Mouse (Mus musculus) neural tube, embryonic 13.5 days (tissue): ENCODE measurements around the gene Fam89a. TPM values are rescaled to one million over a fixed set of nuclear protein-coding genes. Genes with fewer than 3 reads are reported as not detected.

Experiments
- ATAC-seq: fragments of 200-750 bp; cut with Nextera tagmentation; 2 replicates; pipeline ENCODE4 v1.8.0; 2017; ENCODE audit warnings: low read depth, mild to moderate bottlenecking, moderate TSS enrichment, moderate library complexity
- H3K27ac ChIP-seq: fragments of 300-500 bp; sonication (generic); replicated peaks from 2 replicates; pipeline ENCODE4 v1.5.1; 2015; ENCODE audit warnings: moderate library complexity, mild to moderate bottlenecking, inconsistent platforms
- H3K27me3 ChIP-seq: fragments of 300-500 bp; sonication (generic); 2 replicates; pipeline ENCODE4 v1.6.1; 2015; ENCODE audit warnings: mild to moderate bottlenecking, inconsistent platforms
- H3K36me3 ChIP-seq: fragments of 300-500 bp; sonication (generic); 2 replicates; pipeline ENCODE4 v1.6.1; 2015; ENCODE audit warnings: mild to moderate bottlenecking, inconsistent platforms
- H3K4me1 ChIP-seq: fragments of 300-500 bp; sonication (generic); replicated peaks from 2 replicates; pipeline ENCODE4 v1.6.1; 2015; ENCODE audit warnings: inconsistent platforms
- H3K4me2 ChIP-seq: fragments of 300-500 bp; sonication (generic); 2 replicates; pipeline ENCODE4 v1.6.1; 2015; ENCODE audit warnings: inconsistent platforms, mild to moderate bottlenecking, moderate library complexity
- H3K4me3 ChIP-seq: fragments of 300-500 bp; sonication (generic); 2 replicates; pipeline ENCODE4 v1.5.1; 2015; ENCODE audit warnings: mild to moderate bottlenecking, inconsistent platforms
- H3K9ac ChIP-seq: fragments of 300-500 bp; sonication (generic); 2 replicates; pipeline ENCODE4 v1.6.1; 2015; ENCODE audit warnings: moderate library complexity, mild to moderate bottlenecking, inconsistent platforms
- H3K9me3 ChIP-seq: fragments of 300-500 bp; sonication (generic); 2 replicates; pipeline ENCODE4 v1.6.1; 2016; ENCODE audit warnings: inconsistent platforms
- WGBS: fragments of 180-500 bp; shearing (Covaris S2); methylation state at CpG from one replicate; pipeline ENCODE4 v1.1.7; 2015; 5-methylcytosine and 5-hydroxymethylcytosine counted together
- polyA plus RNA-seq: library from polyadenylated mRNA; unstranded; fragments of >200 nt; fragmentation: Nextera tagmentation; extraction: Ambion mirVana; gene quantifications from 2 replicates; pipeline ENCODE4 v1.2.1, GENCODE M21; 2015

The Fam89a gene
- polyA plus RNA-seq, 1 experiment from 2014 or later: 15.9 TPM

DNA sequence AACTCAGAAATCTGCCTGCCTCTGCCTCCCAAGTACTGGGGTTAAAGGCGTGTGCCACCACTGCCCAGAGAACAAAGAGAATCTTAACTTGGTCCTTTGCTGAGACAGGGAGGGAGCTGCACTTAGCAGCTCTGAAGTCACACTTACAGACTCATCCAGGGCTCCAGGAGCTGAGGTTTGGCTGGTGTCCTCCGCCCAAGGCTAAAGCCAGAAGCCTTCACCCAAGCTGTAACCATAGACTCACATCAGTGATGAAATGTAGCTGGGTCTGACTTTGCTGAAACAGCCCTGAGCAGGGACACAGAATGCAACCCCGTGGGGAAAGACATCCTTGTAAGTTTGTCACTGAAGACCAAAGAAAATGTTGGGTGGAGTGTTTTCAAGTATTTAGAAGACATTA is 30.8 kb upstream of the Fam89a start:
- no peak for ATAC-seq
- Histone ChIP-seq H3K27ac (no peak overlapping the region), H3K4me1 (peaks cover 19% of the 10 kb centered on the region), H3K36me3 (no peaks in the 10 kb centered on the region), H3K9ac (no peak overlapping the region), H3K4me2 (no peak overlapping the region), H3K9me3 (no peaks in the 10 kb centered on the region), H3K27me3 (no peaks in the 10 kb centered on the region), H3K4me3 (no peak overlapping the region)
- WGBS: 81% methylated on average over 3 of the region's 3 CpGs

DNA sequence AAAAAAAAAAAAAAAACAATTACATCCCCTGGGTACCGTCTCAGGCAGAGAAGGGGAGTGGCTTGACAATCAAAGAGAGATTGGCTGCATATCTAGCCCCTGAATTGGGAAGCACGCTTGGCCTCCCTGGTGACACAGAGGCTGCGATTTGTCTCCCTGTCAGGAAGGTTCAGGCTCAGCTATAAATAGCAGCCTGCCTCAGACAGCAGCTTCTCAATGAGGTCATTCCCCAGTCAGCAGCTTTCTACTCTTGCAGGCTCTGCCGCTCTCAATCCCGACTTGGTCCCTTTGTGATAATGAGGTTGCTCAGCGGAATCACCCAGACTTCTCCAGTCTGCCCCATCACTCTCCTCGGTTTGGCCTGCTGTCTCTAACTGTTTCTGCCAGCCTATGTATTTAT is 28.6 kb upstream of the Fam89a start:
- peak overlapping the region; percentile 52 for H3K9ac ChIP-seq
- no peaks in the 10 kb centered on the region for H3K36me3 ChIP-seq
- peak; percentile 73 for ATAC-seq
- no peaks in the 10 kb centered on the region for H3K27me3 ChIP-seq
- no peaks in the 10 kb centered on the region for H3K9me3 ChIP-seq
- no peak overlapping the region for H3K4me3 ChIP-seq
- H3K4me2 ChIP-seq: peak overlapping the region; percentile 21
- WGBS: 3% methylated on average over 7 of the region's 7 CpGs
- H3K4me1 ChIP-seq: peaks cover 22% of the 10 kb centered on the region
- H3K27ac ChIP-seq: peak overlapping the region; percentile 81

DNA sequence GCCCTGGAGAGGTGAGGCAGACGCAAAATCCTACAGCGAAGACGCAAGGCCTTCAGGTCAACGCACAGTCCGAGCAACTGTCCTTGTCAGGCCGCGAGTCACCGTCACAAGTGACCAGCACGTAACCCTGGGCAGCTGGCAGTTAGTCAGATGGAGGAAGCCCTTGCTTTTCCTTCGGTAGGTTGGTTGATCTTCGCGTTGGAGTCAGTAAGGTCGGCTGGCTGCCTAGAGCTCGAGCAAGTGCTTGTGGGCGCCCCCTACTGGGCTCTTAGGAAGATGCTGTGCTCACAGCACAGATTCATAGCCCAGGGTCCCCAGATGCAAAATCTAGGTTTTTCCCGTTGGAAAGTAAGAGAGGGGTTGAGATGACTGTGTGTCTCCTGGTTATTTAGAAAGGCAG is 24.1 kb upstream of the Fam89a start:
- Histone ChIP-seq H3K9me3 (no peaks in the 10 kb centered on the region), H3K9ac (peak overlapping the region; percentile 46; the same call in 1 of the 2 replicates), H3K27me3 (peaks cover 6% of the 10 kb centered on the region; the same call in 1 of the 2 replicates), H3K4me1 (peaks cover 9% of the 10 kb centered on the region), H3K4me3 (no peak overlapping the region), H3K27ac (no peak overlapping the region), H3K36me3 (no peaks in the 10 kb centered on the region), H3K4me2 (peak overlapping the region; percentile 39)
- no peak for ATAC-seq
- WGBS: 15% methylated on average over 16 of the region's 16 CpGs

DNA sequence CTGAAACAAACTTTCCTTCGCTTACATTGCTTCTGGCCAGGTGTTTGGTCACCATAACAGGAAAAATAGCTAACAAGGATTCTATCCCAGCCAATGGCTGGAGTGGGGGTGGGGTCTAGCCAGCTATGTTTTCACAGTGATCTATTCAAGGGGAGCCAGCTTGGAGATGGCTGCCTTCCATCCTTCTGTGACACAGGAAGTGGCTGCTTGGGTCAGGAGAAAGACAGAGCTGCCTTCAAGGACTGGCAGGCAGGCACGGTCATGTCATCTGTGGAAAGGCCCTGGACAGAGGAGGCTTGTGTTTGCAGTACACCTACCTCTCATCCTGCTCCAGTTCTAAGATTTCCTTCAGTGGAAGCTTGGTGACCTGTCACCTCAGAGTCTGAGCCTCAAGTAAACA is 20.8 kb upstream of the Fam89a start:
- no peak for ATAC-seq
- H3K27ac ChIP-seq: no peak overlapping the region
- no peaks in the 10 kb centered on the region for H3K9me3 ChIP-seq
- 77% methylated on average over 2 of the region's 2 CpGs for WGBS
- H3K9ac ChIP-seq: no peak overlapping the region
- 0 out of 2 replicates have a peak, but pooled peaks cover 2% of the 10 kb centered on the region for H3K4me1 ChIP-seq
- no peak overlapping the region for H3K4me3 ChIP-seq
- no peaks in the 10 kb centered on the region for H3K36me3 ChIP-seq
- no peak overlapping the region for H3K4me2 ChIP-seq
- peaks cover 6% of the 10 kb centered on the region; the same call in 1 of the 2 replicates for H3K27me3 ChIP-seq

DNA sequence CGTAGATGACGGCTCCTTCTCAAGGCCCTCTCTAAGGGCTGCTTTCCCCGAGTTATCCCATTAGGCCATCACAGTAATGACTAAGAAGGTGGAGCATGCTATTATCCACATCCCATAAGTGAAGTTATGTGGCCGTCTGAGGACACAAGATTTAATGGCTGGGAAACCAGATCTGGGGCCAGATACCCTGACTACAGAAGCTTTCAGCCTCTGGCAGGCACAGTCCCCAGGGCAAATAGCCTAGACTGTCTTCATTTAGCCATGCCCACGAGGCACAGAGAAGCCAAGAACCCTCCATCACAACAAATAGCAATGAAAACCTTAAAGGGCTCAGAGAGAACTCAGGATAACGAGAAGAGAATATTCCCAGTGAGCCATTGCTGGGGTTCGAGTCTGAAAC is 11.4 kb upstream of the Fam89a start:
- Histone ChIP-seq H3K4me3 (no peak overlapping the region), H3K27ac (0 out of 2 replicates have a peak overlapping the region, but pooled peaks have one; percentile 33), H3K4me1 (no peaks in the 10 kb centered on the region), H3K36me3 (no peaks in the 10 kb centered on the region), H3K9me3 (no peaks in the 10 kb centered on the region), H3K27me3 (no peaks in the 10 kb centered on the region), H3K4me2 (no peak overlapping the region), H3K9ac (no peak overlapping the region)
- no peak for ATAC-seq
- 55% methylated on average over 7 of the region's 7 CpGs for WGBS

DNA sequence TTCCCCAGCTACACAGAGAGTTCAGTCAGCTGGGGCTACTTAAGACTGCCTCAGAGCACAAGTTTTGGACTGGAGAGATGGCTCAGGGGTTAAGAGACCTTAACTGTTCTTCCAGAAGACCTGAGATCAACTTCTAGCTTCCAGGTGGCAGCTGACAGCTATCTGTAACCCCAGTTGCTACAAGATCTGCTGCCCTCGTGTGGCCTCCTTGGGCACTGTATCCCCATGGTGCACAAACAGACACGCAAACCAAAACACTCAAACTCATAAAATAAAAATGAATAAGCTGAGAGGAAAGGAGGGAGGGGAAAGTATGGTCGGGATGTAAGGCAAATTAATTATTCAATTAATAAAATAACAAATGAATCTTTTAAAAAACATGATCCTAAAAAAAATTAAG is 6.9 kb upstream of the Fam89a start:
- no peak for ATAC-seq
- H3K9me3 ChIP-seq: no peaks in the 10 kb centered on the region
- H3K36me3 ChIP-seq: no peaks in the 10 kb centered on the region
- H3K4me2 ChIP-seq: no peak overlapping the region
- WGBS: 42% methylated on average over 3 of the region's 3 CpGs
- no peak overlapping the region for H3K27ac ChIP-seq
- H3K4me3 ChIP-seq: no peak overlapping the region
- H3K9ac ChIP-seq: no peak overlapping the region
- peaks cover 15% of the 10 kb centered on the region; the same call in 1 of the 2 replicates for H3K27me3 ChIP-seq
- peaks cover 9% of the 10 kb centered on the region; the same call in 1 of the 2 replicates for H3K4me1 ChIP-seq

DNA sequence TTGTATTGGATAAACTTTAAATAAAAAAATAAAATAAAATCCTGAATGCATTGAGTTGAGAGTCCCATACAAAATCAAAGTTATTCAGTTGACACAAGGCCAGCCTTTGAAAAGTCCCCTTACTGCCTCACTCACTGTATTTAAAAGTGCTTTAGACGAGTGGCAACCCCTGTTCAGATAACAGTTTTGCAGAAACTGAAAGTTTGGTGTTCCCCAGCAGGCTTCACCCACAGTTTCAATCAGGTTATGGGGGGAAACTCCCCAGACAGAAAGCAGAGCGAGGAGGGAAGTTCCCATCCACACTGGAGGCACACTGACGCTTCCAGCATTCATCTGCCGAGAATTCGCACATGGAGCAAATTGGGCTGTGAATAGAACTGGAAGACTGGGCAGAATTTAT is 5.0 kb upstream of the Fam89a start:
- H3K4me2 ChIP-seq: no peak overlapping the region
- no peak for ATAC-seq
- H3K9ac ChIP-seq: no peak overlapping the region

DNA sequence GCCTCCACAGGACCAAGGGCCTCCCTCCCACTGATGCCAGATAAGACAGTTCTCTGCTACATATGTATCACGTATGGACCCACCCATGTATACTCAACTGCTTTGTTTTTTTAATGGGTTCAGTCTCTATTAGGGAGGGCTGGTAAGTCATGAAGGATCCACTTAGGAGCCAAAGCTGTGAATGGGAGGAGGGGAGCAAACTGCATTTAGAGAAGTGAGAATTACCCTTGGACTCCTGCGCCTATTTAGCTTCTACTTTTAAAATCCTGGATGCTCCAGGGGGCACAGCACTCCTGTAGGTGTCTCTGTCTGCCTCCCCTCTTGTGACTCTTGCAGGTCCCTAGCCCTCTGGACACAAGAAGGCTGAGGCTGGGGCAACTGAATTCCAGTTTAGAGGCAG is 4.5 kb upstream of the Fam89a start:
- H3K36me3 ChIP-seq: no peaks in the 10 kb centered on the region
- no peaks in the 10 kb centered on the region for H3K9me3 ChIP-seq
- 62% methylated on average over 2 of the region's 2 CpGs for WGBS

More for the DNA sequence above, 5.0 kb upstream of the Fam89a start:
- Histone ChIP-seq H3K27me3 (peaks cover 34% of the 10 kb centered on the region), H3K36me3 (no peaks in the 10 kb centered on the region), H3K27ac (no peak overlapping the region), H3K9me3 (no peaks in the 10 kb centered on the region), H3K4me1 (peaks cover 16% of the 10 kb centered on the region), H3K4me3 (no peak overlapping the region)
- 73% methylated on average over 5 of the region's 5 CpGs for WGBS

DNA sequence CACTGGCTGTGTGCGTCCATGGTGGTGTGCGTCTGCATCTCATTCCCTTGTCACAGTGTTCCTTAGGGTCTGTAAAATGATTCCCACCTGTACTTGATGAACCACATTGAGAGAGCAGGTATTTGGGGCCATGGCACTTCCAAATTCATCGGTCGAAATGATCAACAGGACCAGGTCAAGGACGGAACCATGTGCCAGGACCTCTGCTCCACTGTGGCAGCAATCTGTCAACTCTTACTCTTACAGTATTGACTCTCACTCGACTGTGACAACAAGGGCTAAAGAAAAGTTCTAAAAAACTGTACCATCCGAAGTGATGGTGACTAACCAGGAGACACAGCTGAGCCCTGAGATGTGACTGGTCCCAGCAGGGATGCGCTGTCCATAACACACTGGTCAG is 3.8 kb upstream of the Fam89a start:
- Histone ChIP-seq H3K9ac (no peak overlapping the region), H3K36me3 (no peaks in the 10 kb centered on the region), H3K4me1 (peaks cover 27% of the 10 kb centered on the region), H3K27ac (no peak overlapping the region), H3K27me3 (peaks cover 45% of the 10 kb centered on the region), H3K4me3 (no peak overlapping the region), H3K4me2 (no peak overlapping the region), H3K9me3 (no peaks in the 10 kb centered on the region)
- WGBS: 89% methylated on average over 8 of the region's 8 CpGs
- no peak for ATAC-seq

More for the DNA sequence above, 4.5 kb upstream of the Fam89a start:
- H3K4me3 ChIP-seq: no peak overlapping the region
- H3K27ac ChIP-seq: no peak overlapping the region
- peaks cover 39% of the 10 kb centered on the region for H3K27me3 ChIP-seq
- H3K4me2 ChIP-seq: no peak overlapping the region
- ATAC-seq: no peak
- peaks cover 20% of the 10 kb centered on the region for H3K4me1 ChIP-seq
- no peak overlapping the region for H3K9ac ChIP-seq

DNA sequence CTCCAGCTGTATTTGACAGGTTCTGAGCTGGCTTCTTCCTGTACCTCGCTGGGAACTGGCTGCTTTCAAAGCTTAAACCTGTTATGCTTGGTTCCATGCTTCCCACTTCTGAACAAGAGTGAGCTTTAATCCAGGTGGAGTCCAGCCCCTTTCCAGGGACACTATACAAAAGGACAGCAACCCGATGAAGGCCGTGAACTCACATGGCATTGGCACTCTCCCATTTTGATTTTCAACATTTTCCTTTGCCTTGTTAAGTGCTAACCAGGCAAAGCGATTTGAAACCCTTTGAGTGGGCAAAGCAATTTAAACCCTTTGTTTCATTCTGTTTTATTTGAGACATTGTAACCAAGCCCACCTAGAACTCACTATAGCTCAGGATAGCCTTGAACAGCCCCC is 3.2 kb upstream of the Fam89a start:
- H3K4me3 ChIP-seq: no peak overlapping the region
- H3K4me1 ChIP-seq: peaks cover 27% of the 10 kb centered on the region
- no peak overlapping the region for H3K9ac ChIP-seq
- no peak overlapping the region for H3K27ac ChIP-seq
- ATAC-seq: no peak
- no peaks in the 10 kb centered on the region for H3K36me3 ChIP-seq
- H3K4me2 ChIP-seq: no peak overlapping the region
- 41% methylated on average over 4 of the region's 4 CpGs for WGBS
- H3K27me3 ChIP-seq: peaks cover 52% of the 10 kb centered on the region
- no peaks in the 10 kb centered on the region for H3K9me3 ChIP-seq

DNA sequence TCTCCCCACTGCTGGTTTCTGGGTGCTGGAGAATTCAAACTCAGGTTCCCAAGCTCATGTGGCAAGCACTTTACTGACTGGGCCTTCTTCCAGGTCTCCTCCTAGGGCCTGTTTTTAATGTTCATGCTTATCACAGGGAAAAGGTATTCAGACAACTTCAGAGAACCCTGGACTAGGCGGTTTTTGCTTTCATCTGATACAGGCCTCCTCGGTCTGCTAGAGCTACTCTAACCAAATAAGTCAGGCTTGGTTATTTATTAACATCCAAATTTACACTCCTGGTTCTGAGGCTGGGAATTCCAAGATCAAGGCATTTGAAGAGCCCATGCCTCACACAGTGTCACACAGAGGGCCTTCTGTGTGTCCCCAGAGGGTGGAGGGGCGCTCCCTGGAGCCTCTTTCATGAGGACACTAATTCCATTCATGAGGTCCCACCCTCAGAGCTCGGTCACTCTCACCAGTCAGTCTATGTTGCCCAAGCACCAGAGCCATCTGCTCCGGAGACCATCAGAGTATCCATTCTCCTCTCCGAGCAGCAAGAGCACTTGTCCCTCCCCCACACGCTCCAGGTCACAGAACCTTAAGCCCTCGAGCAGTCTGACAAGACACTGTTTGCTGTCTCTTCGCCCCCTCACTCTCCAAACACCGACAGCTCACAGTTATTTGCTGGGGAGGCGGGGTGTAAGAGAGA is 2.6 kb upstream of the Fam89a start:
- Histone ChIP-seq H3K36me3 (no peaks in the 10 kb centered on the region), H3K9ac (no peak overlapping the region), H3K4me2 (no peak overlapping the region), H3K27me3 (peaks cover 58% of the 10 kb centered on the region), H3K27ac (0 out of 2 replicates have a peak overlapping the region, but pooled peaks have one; percentile 42), H3K9me3 (no peaks in the 10 kb centered on the region), H3K4me1 (peaks cover 27% of the 10 kb centered on the region), H3K4me3 (no peak overlapping the region)
- 17% methylated on average over 11 of the region's 11 CpGs for WGBS
- ATAC-seq: peak; percentile 53

DNA sequence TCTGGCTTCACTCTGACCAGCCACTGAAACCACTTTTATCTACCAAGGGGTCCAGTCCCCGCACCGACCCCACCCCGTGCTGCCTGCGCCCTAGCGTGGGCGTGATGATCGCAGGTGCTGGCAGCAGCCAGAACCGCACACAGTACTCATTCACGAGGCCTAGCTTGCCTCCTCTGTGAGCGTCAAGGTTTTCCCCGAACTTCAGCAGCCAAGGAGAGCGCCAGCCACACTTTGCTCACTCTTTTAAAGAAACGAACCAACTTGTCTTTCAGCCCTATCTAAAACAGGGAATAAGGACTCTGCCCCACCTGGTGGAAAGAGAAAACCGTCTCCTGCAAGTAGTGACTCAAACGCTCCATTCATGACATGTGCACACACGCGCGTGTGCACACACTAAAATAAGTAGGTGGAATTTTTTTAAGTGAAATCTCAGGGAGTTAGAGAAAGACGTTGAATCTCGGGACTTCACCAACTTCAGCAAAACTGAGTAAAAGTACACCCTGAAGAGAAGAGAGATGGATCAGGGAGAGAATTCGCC is 762 bp upstream of the Fam89a start:
- H3K9me3 ChIP-seq: no peaks in the 10 kb centered on the region; the same call in 1 of the 2 replicates
- no peak overlapping the region for H3K27ac ChIP-seq
- H3K4me2 ChIP-seq: peak overlapping the region; percentile 79
- WGBS: 32% methylated on average over 21 of the region's 21 CpGs
- ATAC-seq: no peak
- no peaks in the 10 kb centered on the region for H3K36me3 ChIP-seq
- peaks cover 27% of the 10 kb centered on the region for H3K4me1 ChIP-seq
- peaks cover 59% of the 10 kb centered on the region for H3K27me3 ChIP-seq
- H3K4me3 ChIP-seq: peak overlapping the region; percentile 49
- H3K9ac ChIP-seq: no peak overlapping the region
